Mouse (Mus musculus) midbrain, embryonic 11.5 days (tissue): Measurements from ENCODE around the gene Ccdc181. TPM values are rescaled to one million over a fixed set of nuclear protein-coding genes. Genes with fewer than 3 reads are reported as not detected.

Experiments used
- ATAC-seq: fragments of 200-750 bp; cut with Nextera tagmentation; 2 replicates; pipeline ENCODE4 v1.8.0; 2017; ENCODE audit warnings: moderate TSS enrichment, moderate library complexity; ENCODE audit not compliant: low FRiP score
- DNase-seq: peaks from one replicate; pipeline ENCODE4 v3.0.0; 2015; ENCODE audit warnings: low spot score; ENCODE audit errors: missing footprints
- H3K27ac ChIP-seq: fragments of 300-500 bp; sonication (generic); 2 replicates; pipeline ENCODE4 v1.5.1; 2014; ENCODE audit warnings: low read depth, low read length
- H3K27me3 ChIP-seq: fragments of 300-500 bp; sonication (generic); 2 replicates; pipeline ENCODE4 v1.6.1; 2014; ENCODE audit warnings: mild to moderate bottlenecking, low read length, moderate library complexity, mixed read lengths; ENCODE audit not compliant: control insufficient read depth, insufficient read depth
- H3K36me3 ChIP-seq: fragments of 300-500 bp; sonication (generic); 2 replicates; pipeline ENCODE4 v1.6.1; 2014; ENCODE audit warnings: mild to moderate bottlenecking, low read length, moderate library complexity, mixed read lengths; ENCODE audit not compliant: control insufficient read depth, insufficient read depth
- H3K4me1 ChIP-seq: fragments of 300-500 bp; sonication (generic); 2 replicates; pipeline ENCODE4 v1.6.1; 2014; ENCODE audit warnings: low read length; ENCODE audit not compliant: control insufficient read depth, insufficient read depth
- H3K4me2 ChIP-seq: fragments of 300-500 bp; sonication (generic); 2 replicates; pipeline ENCODE4 v1.6.1; 2014; ENCODE audit warnings: mild to moderate bottlenecking, moderate library complexity
- H3K4me3 ChIP-seq: fragments of 300-500 bp; sonication (generic); 2 replicates; pipeline ENCODE4 v1.5.1; 2014; ENCODE audit warnings: low read depth, low read length
- H3K9ac ChIP-seq: fragments of 300-500 bp; sonication (generic); 2 replicates; pipeline ENCODE4 v1.6.1; 2014; ENCODE audit warnings: low read length
- H3K9me3 ChIP-seq: fragments of 300-500 bp; sonication (generic); 2 replicates; pipeline ENCODE4 v1.6.1; 2016; ENCODE audit warnings: low read length; ENCODE audit not compliant: control insufficient read depth
- WGBS: fragments of 180-500 bp; shearing (Covaris S2); extraction: QIAGEN DNeasy Blood & Tissue Kit; methylation state at CpG from one replicate; pipeline ENCODE4 v1.1.7; 2014; 5-methylcytosine and 5-hydroxymethylcytosine counted together
- polyA plus RNA-seq: library from polyadenylated mRNA; unstranded; fragments of >200 nt; fragmentation: Nextera tagmentation; extraction: Ambion mirVana; gene quantifications from 2 replicates; pipeline ENCODE4 v1.2.1, GENCODE M21; 2014

The Ccdc181 gene
- polyA plus RNA-seq, 1 experiment from 2014 or later: 16.4 TPM

GRCm38 (mm10) chr1:164301949-164302348 lies 26.6 kb downstream of the Ccdc181 start:
- peaks cover 16% of the 10 kb centered on the region; the same call in 1 of the 2 replicates for H3K36me3 ChIP-seq
- no peaks in the 10 kb centered on the region for H3K4me1 ChIP-seq
- H3K9ac ChIP-seq: no peak overlapping the region
- DNase-seq (no peak), ATAC-seq (no peak)
- WGBS: 93% methylated on average over 4 of the region's 4 CpGs
- no peaks in the 10 kb centered on the region for H3K27me3 ChIP-seq
- H3K27ac ChIP-seq: no peak overlapping the region
- no peak overlapping the region for H3K4me3 ChIP-seq
- H3K4me2 ChIP-seq: no peak overlapping the region
- H3K9me3 ChIP-seq: no peaks in the 10 kb centered on the region

GRCm38 (mm10) chr1:164303821-164304220 lies 28.4 kb downstream of the Ccdc181 start, which contains the start of gene Nme7:
Gene Nme7 (plus strand): TSS chr1:164304121.
- WGBS: 95% methylated on average over 5 of the region's 5 CpGs
- H3K9me3 ChIP-seq: no peaks in the 10 kb centered on the region
- H3K27ac ChIP-seq: no peak within 1 kb of the TSS
- no peaks in the 10 kb centered on the region for H3K27me3 ChIP-seq
- H3K36me3 ChIP-seq: peaks cover 12% of the 10 kb centered on the region; the same call in 1 of the 2 replicates
- DNase-seq (no peak), ATAC-seq (no peak)
- no peak within 1 kb of the TSS for H3K4me3 ChIP-seq
- H3K9ac ChIP-seq: no peak within 1 kb of the TSS
- H3K4me1 ChIP-seq: peaks cover 6% of the 10 kb centered on the region
- H3K4me2 ChIP-seq: no peak within 1 kb of the TSS

- peak within 1 kb of the TSS; percentile 74 for H3K9ac ChIP-seq
- peak within 1 kb of the TSS; percentile 83 for H3K4me3 ChIP-seq
- no peaks in the 10 kb centered on the region for H3K27me3 ChIP-seq
- peak; percentile 100 for DNase-seq
- under 1% methylated on average over 35 of the region's 35 CpGs for WGBS
- peak within 1 kb of the TSS; percentile 87 for H3K4me2 ChIP-seq
- H3K4me1 ChIP-seq: peaks cover 6% of the 10 kb centered on the region
- ATAC-seq: peak; percentile 99
- peaks cover under 1% of the 10 kb centered on the region; the same call in 1 of the 2 replicates for H3K36me3 ChIP-seq
- H3K27ac ChIP-seq: no peak within 1 kb of the TSS; the same call in 1 of the 2 replicates
- H3K9me3 ChIP-seq: no peaks in the 10 kb centered on the region
Observed at GRCm38 (mm10) chr1:164307124-164307751, 31.9 kb downstream of the Ccdc181 start, which contains the start of gene Blzf1. Gene Blzf1 (minus strand): TSS chr1:164307489.

DNA sequence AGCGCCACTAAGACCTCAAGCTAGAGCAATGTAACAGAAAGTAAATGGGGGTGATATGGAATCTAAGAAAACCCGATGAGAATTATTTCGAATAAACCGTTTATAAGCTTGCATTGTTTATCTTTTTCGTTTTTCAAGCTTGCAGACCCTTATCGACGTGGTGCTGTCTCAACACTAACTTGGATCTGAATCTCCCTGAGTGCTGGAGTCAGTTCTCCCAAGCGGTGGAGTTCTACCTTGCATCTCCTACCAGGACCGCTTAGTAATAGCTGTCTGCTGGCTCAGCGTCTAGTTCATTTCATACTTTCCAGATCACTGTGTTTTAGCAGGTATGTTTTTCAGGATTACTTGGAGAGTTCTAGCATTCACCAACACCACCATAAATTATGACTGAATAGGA lies 32.5 kb downstream of the Ccdc181 start:
- H3K27me3 ChIP-seq: no peaks in the 10 kb centered on the region
- WGBS: 14% methylated on average over 10 of the region's 10 CpGs
- no peaks in the 10 kb centered on the region for H3K9me3 ChIP-seq
- H3K4me2 ChIP-seq: peak overlapping the region; percentile 87
- DNase-seq: no peak
- H3K4me3 ChIP-seq: peak overlapping the region; percentile 83
- H3K36me3 ChIP-seq: no peaks in the 10 kb centered on the region
- peaks cover 6% of the 10 kb centered on the region for H3K4me1 ChIP-seq
- ATAC-seq: peak; percentile 25; the same call in 1 of the 2 replicates
- H3K9ac ChIP-seq: peak overlapping the region; percentile 71
- H3K27ac ChIP-seq: no peak overlapping the region

DNA sequence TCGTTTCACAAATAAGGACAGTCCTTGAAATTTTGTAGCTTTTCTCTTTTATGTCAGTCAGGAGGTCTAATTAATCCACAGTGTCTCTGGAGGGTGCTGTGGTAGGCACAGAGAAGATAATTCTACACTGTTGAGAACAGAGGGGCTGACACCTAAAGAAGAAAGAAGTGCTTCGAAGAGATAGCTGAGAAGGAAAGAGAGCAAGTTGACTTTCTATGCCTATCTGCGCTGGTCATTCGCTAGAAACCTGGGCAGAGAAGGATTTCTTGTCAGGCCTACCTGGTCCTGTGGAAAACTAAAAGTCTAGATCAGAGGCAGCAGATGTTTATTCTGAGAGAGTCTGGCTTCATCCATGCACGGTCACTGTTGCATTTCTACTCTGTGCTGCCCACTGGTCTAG lies 38.7 kb downstream of the Ccdc181 start:
- Histone ChIP-seq H3K4me3 (no peak overlapping the region), H3K9ac (no peak overlapping the region), H3K9me3 (no peaks in the 10 kb centered on the region), H3K27me3 (no peaks in the 10 kb centered on the region), H3K4me1 (no peaks in the 10 kb centered on the region), H3K36me3 (no peaks in the 10 kb centered on the region), H3K4me2 (no peak overlapping the region), H3K27ac (no peak overlapping the region)
- WGBS: 91% methylated on average over 5 of the region's 5 CpGs
- no peak for ATAC-seq
- DNase-seq: no peak

DNA sequence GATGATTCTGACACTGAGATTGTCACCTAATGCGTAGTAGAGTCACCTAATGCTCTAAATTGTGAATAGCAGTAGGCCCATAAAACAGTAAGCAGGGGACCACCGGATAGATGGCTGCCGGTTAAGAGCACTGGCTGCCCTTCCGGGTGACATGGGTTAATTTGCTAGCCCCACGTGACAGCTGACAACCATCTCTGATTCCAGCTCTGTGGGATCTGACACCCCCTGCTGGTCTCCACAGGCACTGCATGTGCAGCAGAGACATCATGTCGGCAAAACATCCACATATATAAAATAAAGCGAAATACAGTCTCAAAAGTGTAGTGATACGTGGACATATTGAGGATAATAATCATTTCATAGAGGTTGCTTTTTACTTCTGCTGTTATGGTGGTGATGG lies 39.9 kb downstream of the Ccdc181 start:
- peak; percentile 93 for DNase-seq
- ATAC-seq: no peak
- H3K4me1 ChIP-seq: no peaks in the 10 kb centered on the region
- H3K36me3 ChIP-seq: no peaks in the 10 kb centered on the region
- H3K4me2 ChIP-seq: no peak overlapping the region
- H3K27ac ChIP-seq: no peak overlapping the region
- no peaks in the 10 kb centered on the region; the same call in 1 of the 2 replicates for H3K27me3 ChIP-seq
- H3K9ac ChIP-seq: no peak overlapping the region
- 82% methylated on average over 8 of the region's 8 CpGs for WGBS
- no peak overlapping the region for H3K4me3 ChIP-seq
- no peaks in the 10 kb centered on the region for H3K9me3 ChIP-seq

DNA sequence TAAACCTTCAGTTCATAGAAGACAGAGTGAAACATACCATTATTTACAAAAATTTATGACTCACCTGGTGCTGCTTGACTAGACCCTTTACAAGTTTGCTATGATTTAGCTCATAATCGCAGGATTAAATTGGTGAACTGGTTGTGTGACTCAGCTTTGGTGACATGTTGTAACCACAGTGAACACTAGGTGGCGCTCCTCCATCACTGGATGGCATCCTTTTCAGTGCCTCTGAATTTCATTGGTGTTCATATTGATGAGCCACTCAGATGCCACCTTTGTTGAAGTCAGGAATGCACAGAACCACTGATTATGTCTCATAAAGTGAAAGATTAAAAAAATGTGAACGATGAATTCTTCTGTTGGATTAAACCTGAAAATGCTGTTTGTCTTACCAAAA lies 41.3 kb downstream of the Ccdc181 start:
- WGBS: 33% methylated on average over 3 of the region's 3 CpGs
- DNase-seq (peak; percentile 98), ATAC-seq (peak; percentile 70)
- H3K4me2 ChIP-seq: no peak overlapping the region
- no peak overlapping the region for H3K4me3 ChIP-seq
- no peaks in the 10 kb centered on the region; the same call in 1 of the 2 replicates for H3K27me3 ChIP-seq
- no peak overlapping the region for H3K27ac ChIP-seq
- H3K4me1 ChIP-seq: no peaks in the 10 kb centered on the region; the same call in 1 of the 2 replicates
- H3K36me3 ChIP-seq: no peaks in the 10 kb centered on the region
- no peaks in the 10 kb centered on the region for H3K9me3 ChIP-seq
- no peak overlapping the region for H3K9ac ChIP-seq

- DNase-seq: no peak
- 89% methylated on average over 9 of the region's 9 CpGs for WGBS
Observed at GRCm38 (mm10) chr1:164317261-164317660, 41.9 kb downstream of the Ccdc181 start.

DNA sequence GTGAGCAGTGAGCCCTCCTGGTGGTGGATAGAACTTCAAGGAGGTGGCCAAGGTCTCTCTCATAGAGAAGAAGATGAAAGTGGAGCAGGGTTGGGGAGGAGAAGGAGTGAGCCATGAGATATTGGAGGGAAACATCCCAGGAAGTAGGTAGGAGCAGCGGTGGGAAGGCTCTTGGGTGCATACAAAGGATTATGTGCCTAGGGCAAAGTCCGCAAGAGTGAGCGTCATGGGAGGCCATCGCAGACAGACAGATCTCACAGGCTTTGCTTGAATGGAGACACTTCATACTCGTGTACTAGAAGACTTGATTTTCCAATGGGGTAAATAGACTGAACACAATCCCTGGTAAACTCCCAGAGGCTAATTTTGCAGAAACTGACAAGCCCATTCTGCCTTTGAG lies 43.1 kb downstream of the Ccdc181 start:
- WGBS: 92% methylated on average over 5 of the region's 5 CpGs
- ATAC-seq: no peak
- H3K9ac ChIP-seq: no peak overlapping the region
- H3K27me3 ChIP-seq: no peaks in the 10 kb centered on the region; the same call in 1 of the 2 replicates
- H3K4me2 ChIP-seq: no peak overlapping the region
- H3K36me3 ChIP-seq: no peaks in the 10 kb centered on the region
- H3K27ac ChIP-seq: no peak overlapping the region
- no peaks in the 10 kb centered on the region for H3K9me3 ChIP-seq
- DNase-seq: no peak
- H3K4me1 ChIP-seq: no peaks in the 10 kb centered on the region; the same call in 1 of the 2 replicates
- H3K4me3 ChIP-seq: no peak overlapping the region

More at GRCm38 (mm10) chr1:164317261-164317660, 41.9 kb downstream of the Ccdc181 start:
- Histone ChIP-seq H3K27me3 (no peaks in the 10 kb centered on the region; the same call in 1 of the 2 replicates), H3K36me3 (no peaks in the 10 kb centered on the region), H3K27ac (no peak overlapping the region), H3K4me2 (no peak overlapping the region), H3K4me3 (no peak overlapping the region), H3K4me1 (no peaks in the 10 kb centered on the region; the same call in 1 of the 2 replicates), H3K9ac (no peak overlapping the region), H3K9me3 (no peaks in the 10 kb centered on the region)
- ATAC-seq: no peak
